Mouse (Mus musculus): Measurements from ENCODE around the gene Gm17387.
"Not testable (repeated sequence)": the region's sequence is repeated elsewhere in the genome, so short reads cannot be mapped to it uniquely, and the experiment has no call there.

Gm17387 gene

DNA sequence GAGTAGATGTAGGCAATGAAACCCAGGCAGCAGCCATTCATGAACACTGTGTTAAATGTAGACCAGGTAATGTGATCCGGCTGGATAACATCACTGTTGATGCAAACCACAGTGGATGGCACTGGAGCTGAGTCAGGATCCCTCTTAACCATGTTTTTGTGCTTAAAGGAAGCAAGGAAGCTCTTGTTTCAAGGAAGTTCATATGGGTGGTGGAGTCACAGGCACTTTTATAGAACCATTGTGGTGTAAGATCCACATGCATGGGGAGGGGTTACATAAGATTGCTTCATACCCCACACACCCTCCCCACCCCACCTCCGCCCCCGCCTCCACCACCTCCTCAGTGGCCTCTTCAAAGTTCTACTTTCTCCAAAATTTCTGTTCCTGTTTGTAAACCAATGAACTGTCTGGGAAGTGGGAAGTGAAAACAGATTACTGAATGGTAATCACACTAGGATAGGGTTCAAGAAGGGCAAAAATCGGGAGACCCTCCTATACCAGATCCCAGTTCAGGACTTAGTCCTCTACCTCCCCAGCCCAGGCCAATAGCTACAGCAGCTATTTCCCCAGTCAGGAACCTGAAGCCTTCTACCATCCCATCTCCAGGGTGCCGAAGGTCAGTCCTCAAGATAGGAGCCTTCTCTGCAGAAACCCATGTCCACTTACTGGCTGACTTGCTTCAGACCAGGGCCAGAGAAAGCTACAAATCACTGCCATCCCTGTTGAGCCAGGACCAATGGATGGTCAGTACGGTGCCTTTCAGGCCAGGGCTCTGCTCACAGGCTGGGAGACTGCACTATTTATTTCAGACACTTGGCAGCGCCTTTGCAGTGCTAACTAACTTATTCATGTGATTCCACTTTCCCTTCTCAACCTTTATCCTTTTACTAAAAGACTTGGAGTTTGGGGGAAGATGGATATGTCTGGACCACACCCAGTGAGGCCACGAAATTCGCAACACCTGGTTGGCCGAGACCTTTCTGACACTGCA, 11.9 kb upstream of the Gm17387 start:
- no peak for DNase-seq (ENCODE audit: low spot score in 2 of 2)

DNA sequence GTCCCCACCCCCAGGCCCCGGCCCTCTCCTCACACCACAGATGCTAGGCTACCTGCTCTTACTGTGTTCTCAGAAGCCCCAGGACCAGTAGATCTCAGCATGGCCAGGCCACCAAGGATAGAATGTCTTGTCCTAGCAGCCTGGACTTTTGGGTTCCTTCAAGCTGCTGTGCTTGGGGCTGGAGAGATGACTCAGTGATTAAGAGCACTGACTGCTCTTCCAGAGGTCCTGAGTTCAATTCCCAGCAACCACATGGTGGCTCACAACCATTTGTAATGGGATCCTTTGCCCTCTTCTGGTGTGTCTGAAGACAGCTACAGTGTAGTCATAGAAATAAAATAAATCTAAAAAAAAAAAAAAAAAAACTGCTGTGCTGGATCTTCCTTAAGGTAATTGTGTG, 11.1 kb upstream of the Gm17387 start, which contains the start of gene Ifitm6:
TSS of gene Ifitm6 (minus strand) at position 101 of the 400 bp plus-strand sequence.
- DNase-seq (ENCODE audit: low spot score in 2 of 2) = not testable (repeated sequence)

DNA sequence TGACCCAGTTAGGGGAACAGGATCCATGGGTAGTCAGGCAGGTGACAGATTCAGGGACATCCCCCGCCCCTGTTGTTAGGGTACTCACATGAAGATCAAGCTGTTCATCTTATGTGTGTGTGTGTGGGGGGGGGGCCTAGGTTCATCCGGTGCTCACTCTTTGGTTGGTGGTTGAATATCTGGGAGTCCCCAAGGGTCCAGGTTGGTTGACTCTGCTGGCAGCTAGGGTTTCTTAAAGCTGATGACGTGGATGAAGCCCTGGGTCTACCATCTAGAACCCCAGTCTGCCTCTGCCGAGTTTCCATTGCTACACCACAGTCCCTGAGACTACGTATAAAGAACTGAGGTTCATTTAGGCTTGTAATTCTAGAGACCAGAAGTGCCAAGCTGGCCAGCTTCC, 9.9 kb upstream of the Gm17387 start:
- DNase-seq (ENCODE audit: low spot score in 2 of 2) = no peak

DNA sequence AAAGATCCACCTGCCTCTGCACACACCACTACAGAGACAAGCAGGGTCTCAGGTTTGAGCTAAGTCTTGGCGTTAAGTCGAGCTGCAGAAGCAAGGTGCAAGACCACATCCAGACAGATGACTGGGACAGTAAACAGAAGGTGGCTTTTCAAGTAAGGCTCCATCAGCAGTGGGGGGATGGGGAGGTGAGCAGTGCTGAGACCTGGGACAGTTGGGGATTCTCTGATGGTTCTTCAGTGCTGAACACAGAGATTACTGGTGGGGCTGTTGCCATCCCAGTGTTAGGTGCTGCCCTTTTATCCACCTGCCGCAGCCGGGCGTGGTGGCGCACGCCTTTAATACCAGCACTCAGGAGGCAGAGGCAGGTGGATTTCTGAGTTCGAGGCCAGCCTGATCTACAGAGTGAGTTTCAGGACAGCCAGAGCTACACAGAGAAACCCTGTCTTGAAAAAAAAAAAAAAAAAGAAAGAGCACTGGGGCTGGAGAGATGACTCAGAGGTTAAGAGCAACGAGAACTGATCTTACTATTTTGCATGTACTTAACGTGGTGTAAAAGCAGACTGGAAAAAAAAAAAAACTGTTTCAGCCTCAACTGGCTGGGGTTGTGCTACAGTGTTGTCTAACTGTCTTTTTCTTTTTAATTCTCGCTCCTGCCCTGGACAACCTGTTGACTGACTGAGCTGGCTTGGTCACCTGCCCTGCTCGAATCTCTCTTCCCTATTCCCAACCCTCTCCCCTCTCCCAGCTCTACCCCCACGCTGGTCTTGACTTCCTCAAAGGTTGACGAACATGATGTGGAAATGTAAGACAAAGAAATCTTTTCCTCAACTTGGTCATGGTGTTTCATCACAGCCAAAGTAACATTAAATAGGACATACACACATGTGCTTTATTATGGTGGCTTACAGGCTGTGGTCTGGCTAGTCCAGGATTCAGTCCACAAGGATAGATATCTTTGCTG, 7.2 kb upstream of the Gm17387 start:
- no peak for DNase-seq (ENCODE audit: low spot score in 2 of 2)

DNA sequence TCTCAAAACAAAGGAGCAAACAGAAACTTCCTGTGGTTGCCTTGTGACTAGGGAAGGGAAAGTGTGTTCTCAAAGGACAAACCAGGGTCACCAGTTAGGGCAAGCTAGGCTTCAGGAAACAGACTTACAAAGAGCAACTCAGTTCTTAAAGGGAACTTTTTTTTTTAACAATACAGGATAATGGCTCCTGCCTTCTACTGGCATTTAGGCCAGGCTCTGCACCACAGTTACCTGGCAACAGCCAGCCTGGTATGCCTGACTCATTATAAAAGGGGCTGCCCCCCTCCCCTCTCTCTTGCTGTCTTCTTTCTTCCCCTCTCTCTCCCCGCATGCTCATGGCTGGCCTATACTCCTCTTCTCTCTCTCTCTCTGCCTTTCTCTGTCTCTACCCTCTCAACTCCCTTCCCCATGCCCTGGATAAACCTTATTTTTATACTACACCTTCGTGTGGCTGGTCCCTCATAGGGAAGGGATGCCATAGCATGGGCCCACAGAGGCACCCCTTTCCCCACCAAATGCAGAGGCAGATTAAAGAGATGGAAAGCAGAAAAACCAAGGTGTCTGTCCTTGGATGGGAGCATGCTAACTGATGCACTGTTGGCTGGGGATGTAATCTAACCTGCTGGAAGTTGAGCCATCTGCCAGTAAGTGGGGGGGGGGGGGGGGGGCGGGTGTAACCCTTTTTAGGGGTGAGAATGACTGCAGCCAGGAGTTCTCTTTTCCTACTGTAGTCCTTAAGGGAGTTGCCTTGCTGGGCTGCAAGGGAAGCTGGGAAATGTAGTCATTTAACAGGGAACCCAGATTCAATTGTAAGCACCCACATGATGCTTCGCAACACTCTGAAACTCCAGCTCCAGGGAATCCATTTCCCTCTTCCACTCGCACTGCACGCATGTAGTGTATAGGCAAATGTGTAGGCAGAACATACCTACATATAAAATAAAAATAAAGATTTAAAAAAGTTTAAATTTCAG, 3.8 kb upstream of the Gm17387 start:
- no peak for DNase-seq (ENCODE audit: low spot score in 2 of 2)

DNA sequence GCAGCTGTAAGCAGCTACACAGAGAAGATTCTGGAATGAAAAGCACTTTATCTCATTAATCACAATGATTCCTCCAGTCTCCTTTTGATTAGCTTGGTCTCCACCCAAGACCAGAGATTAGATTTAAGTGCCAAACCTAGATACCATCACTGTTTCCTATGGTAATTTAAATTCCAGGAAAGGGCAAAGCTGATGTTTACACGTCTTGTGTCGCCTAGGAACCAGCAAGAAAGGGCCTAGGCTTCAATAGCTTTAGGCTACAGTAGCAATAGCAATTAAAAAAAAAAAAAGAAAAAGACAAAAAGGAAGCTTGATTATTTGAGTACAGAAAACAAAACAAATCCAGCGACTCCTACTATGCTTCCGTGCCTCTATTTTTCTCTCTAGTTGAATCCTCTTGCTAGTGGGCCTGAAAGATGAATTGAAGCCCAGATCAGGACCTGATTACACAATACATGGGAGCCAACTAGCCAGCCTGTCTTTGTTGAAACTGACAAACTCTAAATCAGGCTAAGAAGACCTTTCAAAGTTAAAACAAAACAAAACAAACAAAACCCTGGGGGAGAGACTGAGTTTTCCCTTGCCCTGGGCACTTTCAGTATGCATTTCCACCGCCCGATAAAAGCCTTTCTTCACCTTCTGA, 2.7 kb upstream of the Gm17387 start:
- DNase-seq (ENCODE audit: low spot score in 2 of 2) = no peak

DNA sequence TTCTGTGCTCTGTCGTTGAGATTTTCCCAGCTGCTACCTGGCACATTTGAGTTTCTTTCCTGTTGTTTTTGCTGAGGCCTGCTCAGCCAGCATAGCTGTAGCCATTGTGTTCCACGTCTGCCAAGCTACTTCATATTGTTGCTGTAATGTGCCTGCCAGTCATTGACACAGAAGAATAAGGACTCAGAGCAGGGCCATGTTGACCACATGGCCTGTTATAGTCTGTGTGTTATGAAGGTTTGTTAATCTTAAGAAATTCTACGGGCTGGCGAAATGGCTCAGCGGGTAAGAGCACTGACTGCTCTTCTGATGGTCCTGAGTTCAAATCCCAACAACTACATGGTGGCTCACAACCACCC, 2.2 kb upstream of the Gm17387 start:
- no peak for DNase-seq (ENCODE audit: low spot score in 2 of 2)

DNA sequence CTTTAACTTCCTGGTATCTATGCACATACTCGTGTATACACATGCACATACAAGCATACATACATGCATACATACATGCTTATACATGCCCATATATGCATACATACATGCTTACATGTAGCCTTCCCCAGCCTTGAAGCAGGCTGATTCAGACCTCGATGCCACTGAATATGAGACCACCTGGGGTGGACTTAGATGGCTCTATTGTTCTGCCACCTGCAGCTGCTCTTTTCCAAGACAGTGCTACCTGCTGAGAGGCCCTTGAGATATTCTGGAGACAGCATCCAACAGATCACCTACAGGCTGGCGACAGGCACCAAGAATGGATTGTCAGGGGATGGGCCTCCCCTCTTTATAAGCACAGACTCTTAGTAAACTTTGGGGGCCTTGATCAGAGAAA, 1.5 kb downstream of the Gm17387 start:
- DNase-seq (ENCODE audit: low spot score in 2 of 2) = no peak

- DNase-seq (ENCODE audit: low spot score in 2 of 2) = no peak
These were observed 3.7 kb downstream of the Gm17387 start for GRCm38 (mm10) chr7:141032458-141033167.

DNA sequence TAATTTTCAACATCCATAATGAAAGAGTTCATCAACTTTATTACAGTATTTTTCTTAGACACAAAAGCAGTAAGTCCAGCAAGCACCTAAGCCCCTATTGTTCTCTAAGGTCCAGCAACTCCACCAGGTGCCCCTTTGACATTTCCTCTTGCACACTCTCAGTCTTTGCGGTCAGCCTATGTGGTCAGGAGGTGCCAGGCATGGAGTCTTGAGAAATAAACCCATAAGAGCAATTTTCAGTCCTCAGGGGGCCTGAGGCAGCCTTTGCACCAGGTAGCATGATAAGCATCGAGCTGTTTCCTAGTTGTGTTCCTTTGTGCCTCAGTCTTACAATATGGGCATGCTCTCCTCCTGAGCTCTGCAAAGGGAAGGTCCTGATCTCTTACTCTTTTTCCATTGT, 7.7 kb downstream of the Gm17387 start:
- not testable (repeated sequence) for DNase-seq (ENCODE audit: low spot score in 2 of 2)

DNA sequence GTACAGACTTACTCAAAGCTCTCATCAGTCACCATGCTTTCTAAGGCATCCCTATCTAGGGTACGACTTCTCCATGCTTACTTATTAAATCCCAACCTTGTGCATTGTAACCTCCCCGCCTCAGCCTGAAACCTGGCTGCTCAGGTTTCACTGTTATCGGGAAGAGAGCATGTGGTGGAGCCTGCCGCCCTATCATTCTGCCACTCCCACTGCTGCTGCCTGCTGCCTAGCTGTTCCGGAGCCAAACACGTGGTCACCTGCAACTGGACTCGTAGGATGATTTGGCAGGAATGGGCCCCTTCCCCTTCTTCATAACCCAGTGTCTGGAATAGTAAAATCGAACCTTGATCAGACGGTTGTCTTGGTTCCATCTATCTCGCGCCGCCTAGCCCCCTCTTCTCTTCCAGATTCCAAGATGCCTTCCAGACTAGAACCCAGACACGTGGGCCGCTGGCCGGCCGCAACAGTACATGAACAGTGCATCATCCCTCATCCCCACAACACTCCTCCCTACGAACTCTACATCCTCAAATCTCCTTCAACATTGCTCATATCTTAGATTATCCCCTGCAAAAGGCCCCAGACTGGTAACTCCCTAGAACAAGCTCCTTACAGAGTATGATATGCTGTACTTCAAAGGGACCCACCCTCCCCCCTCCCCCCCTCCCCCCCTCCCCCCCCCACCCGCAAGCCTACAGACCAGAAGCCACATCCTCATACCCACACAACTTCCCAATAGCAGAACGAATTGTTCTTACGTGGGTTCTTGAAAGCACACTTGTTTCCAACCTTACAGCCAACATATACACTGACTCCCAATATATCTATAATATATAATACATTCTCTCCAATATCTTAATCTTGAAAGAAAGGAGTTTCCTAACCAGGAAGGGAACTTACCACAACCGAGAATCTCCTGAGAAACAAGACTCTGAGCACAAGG, 9.4 kb downstream of the Gm17387 start:
- DNase-seq (ENCODE audit: low spot score in 2 of 2) = no peak

DNA sequence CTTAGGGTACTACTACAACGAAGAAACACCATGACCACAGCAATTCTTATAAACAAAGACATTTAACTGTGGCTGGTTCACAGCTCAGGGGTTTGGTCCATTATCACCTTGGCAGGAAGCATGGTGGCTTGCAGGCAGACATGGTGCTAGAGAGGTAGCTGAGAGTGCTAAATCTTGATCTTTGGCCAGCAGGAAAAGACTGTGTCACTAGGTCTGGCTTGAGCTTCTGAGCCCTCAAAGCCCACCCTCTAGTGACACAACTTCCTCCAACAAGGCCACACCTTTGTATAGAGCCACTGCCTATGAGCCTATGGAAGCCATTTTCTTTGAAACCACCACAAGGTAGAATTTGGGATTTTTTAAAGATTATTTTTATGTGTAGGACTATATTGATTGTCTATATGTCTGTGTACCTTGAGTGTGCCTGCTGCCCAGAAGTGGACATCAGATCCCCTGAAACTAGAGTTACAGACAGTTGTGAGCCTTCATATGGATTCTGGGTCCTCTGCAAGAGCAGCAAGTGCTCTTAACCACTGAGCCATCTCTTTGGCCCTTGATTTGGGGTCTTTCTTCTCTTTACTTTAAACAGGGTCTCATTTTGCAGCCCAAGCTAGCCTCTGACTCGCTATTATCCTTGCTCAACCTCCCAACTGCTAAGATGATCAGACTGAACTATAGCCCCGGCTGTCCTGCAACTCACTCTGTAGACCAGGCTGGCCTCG, 10.6 kb downstream of the Gm17387 start:
- DNase-seq (ENCODE audit: low spot score in 2 of 2) = no peak

DNA sequence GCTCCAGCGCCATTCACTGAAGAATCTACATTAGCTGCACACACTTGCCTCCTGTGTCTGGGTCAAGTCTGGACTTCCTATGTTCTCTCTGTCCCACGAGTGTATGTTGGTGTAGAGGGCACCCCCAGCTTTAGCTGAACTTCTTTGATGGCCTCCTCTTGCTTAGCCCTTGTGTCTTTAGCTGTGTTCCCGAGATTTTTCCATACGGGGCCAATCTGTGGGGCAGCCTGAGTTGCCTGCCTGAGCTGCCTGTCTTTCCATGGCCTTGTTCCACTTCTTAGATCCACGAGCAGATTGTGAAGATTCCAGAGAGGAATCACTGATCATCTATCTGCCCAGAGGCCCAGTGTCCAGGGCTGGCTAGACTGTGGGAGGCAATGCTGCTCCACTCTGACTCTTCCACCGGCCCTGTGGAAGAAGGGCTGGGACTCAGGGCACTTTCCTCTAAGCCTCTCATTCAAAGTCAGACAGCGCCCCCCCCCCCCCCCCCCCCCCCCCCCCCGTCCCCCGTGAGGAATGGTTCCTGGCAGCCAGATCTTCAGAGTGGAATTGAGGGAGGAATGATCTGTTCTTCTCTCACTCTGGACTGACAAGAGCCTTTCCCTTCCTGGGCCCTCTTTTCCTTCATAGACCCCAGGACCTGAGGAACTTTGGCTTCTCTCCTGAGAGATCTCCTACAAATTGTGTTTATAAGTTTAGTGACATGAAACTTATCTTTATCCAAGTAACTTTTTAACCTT, 12.1 kb downstream of the Gm17387 start:
- no peak for DNase-seq (ENCODE audit: low spot score in 2 of 2)

- peak in 1 of 2 experiments; percentile 35 for DNase-seq (ENCODE audit: low spot score in 2 of 2)
These were observed 12.7 kb downstream of the Gm17387 start for GRCm38 (mm10) chr7:141041661-141042060.

- no peak for DNase-seq (ENCODE audit: low spot score in 2 of 2)
These were observed 13.6 kb downstream of the Gm17387 start for GRCm38 (mm10) chr7:141042539-141042938.

DNA sequence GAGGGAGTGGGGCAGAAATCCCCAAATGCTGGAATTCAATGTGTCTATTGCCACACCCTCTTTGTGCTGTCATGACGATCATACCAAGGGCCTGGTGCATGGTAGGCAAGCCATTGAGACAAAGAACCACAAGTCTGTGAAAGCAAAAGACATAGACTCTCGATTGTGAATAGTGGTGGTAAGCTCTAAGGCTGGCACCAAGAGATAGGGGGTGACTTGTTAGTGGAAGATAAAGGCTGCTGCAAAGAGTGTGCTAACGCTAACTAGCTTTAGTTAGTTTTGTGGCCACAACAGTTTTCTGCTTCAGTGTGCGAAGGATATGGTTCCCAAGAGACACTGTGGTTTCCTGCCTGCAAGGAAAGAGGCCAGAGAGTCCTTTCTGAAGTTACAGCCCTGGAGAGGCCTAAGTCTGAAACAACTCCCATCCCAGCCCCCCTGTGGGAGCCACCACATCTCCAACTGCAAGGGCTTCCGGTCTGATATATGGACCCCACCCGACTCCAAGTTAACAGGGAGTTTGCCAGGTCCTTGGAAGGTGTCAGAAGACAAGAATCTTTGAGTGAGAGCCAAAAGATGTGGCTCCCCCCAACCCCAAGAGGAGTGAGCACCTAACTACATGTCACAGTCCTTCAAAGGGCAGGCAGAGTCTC, 18.1 kb downstream of the Gm17387 start:
- DNase-seq (ENCODE audit: low spot score in 2 of 2) = no peak

Data from right cerebral cortex, adult 2 months (tissue).